Mouse (Mus musculus) neural tube, postnatal 0 days (tissue): ENCODE results near the gene Spsb1. TPM values are rescaled to one million over a fixed set of nuclear protein-coding genes. Genes with fewer than 3 reads are reported as not detected.

Source experiments
- polyA plus RNA-seq: library from polyadenylated mRNA; unstranded; fragments of >200 nt; fragmentation: Nextera tagmentation; extraction: Ambion mirVana; gene quantifications from 2 replicates; pipeline ENCODE4 v1.2.1, GENCODE M21; 2015

Gene Spsb1
- 9.2 and 9.6 TPM in 2 replicates for polyA plus RNA-seq

DNA sequence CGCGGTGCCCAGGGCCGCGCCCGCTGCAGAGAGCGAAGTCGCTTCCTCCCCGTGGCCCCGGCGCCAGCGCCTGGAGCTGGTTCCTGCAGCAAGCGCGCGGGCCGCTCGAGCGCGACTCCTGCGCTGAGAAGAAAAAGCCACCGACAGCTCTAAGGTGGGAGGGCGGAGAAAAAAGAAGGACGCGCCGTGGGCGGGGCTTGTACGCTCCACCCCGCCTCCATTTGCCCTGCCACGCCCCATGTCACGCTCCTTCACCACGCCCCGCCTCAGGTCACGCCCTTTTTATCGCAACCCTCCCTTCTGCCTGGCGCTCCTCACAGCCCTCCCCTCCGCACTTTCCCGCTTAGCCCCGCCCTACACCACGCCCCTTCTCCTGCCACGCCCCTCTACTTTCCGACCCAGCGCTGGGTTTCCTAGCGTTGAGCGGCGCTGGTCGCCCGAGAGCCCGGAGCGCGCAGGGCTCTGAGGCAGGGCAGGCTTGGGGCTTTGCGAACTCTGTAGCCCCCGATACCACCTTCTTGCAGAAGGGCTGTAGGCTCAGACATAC is at the start of gene Spsb1:
Gene Spsb1, minus strand, starts transcription at position 151 of the 547 bp plus-strand sequence.

Other genes with a start within 250 kb of the Spsb1 start
- 40.6 and 45.4 TPM in 2 replicates for gene Tmem201, start 217.0 kb downstream of the Spsb1 start, polyA plus RNA-seq
- gene Slc25a33, start 180.8 kb downstream of the Spsb1 start, polyA plus RNA-seq, result 54.1 and 56.3 TPM in 2 replicates
- gene H6pd, start 54.0 kb upstream of the Spsb1 start, polyA plus RNA-seq, result 3.2 and 4.2 TPM in 2 replicates
- gene Gpr157, start 132.3 kb upstream of the Spsb1 start, polyA plus RNA-seq, result 0.72 and 1.1 TPM in 2 replicates
- 3.5 and 4.1 TPM in 2 replicates for gene Slc2a5, start 164.2 kb upstream of the Spsb1 start, polyA plus RNA-seq
- gene Slc2a7, start 193.9 kb upstream of the Spsb1 start, polyA plus RNA-seq, result not detected in 2 replicates
- gene Car6, start 246.3 kb upstream of the Spsb1 start, polyA plus RNA-seq, result not detected in 2 replicates